Comparison of ENCODE assay signal across 9 mouse cellular contexts in the genomic region with DNA sequence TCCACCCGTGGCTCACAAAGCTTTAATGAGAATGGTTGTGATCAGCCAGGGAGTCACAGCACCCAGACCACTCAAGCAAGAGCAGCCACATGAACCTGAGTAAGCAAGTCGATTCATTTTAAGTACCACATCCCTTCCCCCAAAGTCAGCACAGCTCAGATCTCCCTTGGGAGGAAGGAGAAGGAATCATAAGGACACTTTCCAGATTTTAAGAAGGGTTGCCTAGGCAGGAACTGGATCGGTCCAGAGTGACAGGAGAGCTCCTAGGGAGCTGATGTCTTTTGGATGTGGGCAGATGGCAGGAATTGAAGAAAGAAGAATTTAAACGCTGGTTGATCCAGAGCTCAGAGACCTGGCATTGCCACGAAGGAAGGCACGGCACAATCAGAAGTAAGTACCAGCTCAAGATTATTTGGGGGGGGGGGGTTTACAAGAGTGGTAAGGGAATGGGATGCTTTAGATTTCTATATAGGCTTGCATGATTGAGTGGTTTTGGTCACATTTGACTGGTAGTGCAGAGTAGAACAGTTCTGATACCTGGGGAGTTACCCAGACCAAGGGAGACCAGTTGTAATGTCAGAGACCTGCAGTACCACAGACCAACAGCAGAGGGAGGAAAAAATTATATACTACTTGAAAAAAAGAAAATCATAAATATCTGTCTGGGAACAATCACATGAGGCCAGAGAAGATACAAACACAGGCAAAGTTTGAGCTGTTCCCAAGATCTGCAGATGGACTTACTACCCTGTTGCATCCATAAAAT.
DNase-seq lines count a peak whose midpoint lies in the region; ATAC-seq and TF ChIP-seq lines count a peak whose summit lies in the region.
"Had no signal": no experiment of that assay in that cellular context is flagged by ENCODE, and none has a peak within 500 bp of the region (broad histone marks: within the 10 kb centered on the region; RNA-seq: fewer than 3 reads in every experiment).

No protein-coding gene starts in this region.

- no peaks in the 10 kb centered on the region for H3K9me3 ChIP-seq in liver, embryonic 11.5 days (ENCODE audit: control insufficient read depth, low read length)
- H3K9me3 ChIP-seq in neural tube, embryonic 14.5 days (ENCODE audit: control insufficient read depth, low read length), result no peaks in the 10 kb centered on the region
- H3K9me3 ChIP-seq: lung, embryonic 15.5 days had no signal

- no peaks in the 10 kb centered on the region for H3K4me1 ChIP-seq in liver, adult 2 months (ENCODE audit: control insufficient read depth, insufficient read depth, low read length)
- H3K4me1 ChIP-seq in liver, embryonic 11.5 days (replicated peaks; ENCODE audit: control insufficient read depth, insufficient read depth, low read length), result 0 out of 2 replicates have a peak, but pooled peaks cover under 1% of the 10 kb centered on the region
- no peaks in the 10 kb centered on the region for H3K4me1 ChIP-seq in neural tube, embryonic 14.5 days (ENCODE audit: control insufficient read depth, insufficient read depth, low read length)

- H3K36me3 ChIP-seq in liver, adult 2 months (ENCODE audit: control insufficient read depth, insufficient read depth, low read length), result no peaks in the 10 kb centered on the region
- no peaks in the 10 kb centered on the region for H3K36me3 ChIP-seq in liver, embryonic 11.5 days (ENCODE audit: control insufficient read depth, insufficient read depth, low read length)
- no peaks in the 10 kb centered on the region for H3K36me3 ChIP-seq in neural tube, embryonic 14.5 days (ENCODE audit: control insufficient read depth, insufficient read depth, low read length)
- H3K36me3 ChIP-seq: lung, embryonic 15.5 days had no signal

- peak; percentile 18; the same call in 1 of the 2 replicates for TF ChIP-seq CTCF in liver, adult 2 months (IDR thresholded peaks at IDR 0.05; ENCODE audit: low read depth, low read length)

- no peak overlapping the region for H3K4me2 ChIP-seq in liver, embryonic 11.5 days
- H3K4me2 ChIP-seq in neural tube, embryonic 14.5 days (ENCODE audit: low read depth, low read length), result no peak overlapping the region
- H3K4me2 ChIP-seq: lung, embryonic 15.5 days had no signal

- no peak for ATAC-seq in liver, embryonic 11.5 days (replicated peaks; ENCODE audit: low FRiP score)
- peak; percentile 56; the same call in 1 of the 2 replicates for ATAC-seq in neural tube, embryonic 14.5 days (ENCODE audit: low read depth)

- no peak for TF ChIP-seq POLR2A in liver, adult 2 months (IDR thresholded peaks at IDR 0.05; ENCODE audit: extremely low read depth, insufficient read depth, low read length)

- H3K79me2 ChIP-seq in liver, adult 2 months (ENCODE audit: control insufficient read depth, insufficient read depth, low read length), result no peaks in the 10 kb centered on the region; the same call in 1 of the 2 replicates

- WGBS in liver, adult 2 months, result 82% methylated on average over 6 of the region's 6 CpGs
- WGBS in liver, embryonic 11.5 days, result 78% methylated on average over 6 of the region's 6 CpGs
- whole genome bisulfite sequencing in neural tube, embryonic 14.5 days, result 87% methylated on average over 6 of the region's 6 CpGs

- H3K27me3 ChIP-seq in liver, adult 2 months (ENCODE audit: control insufficient read depth, insufficient read depth, low read length), result no peaks in the 10 kb centered on the region
- no peaks in the 10 kb centered on the region for H3K27me3 ChIP-seq in liver, embryonic 11.5 days (replicated peaks; ENCODE audit: control insufficient read depth, insufficient read depth, low read length)
- no peaks in the 10 kb centered on the region for H3K27me3 ChIP-seq in neural tube, embryonic 14.5 days (ENCODE audit: control insufficient read depth, insufficient read depth, low read length)
- H3K27me3 ChIP-seq: lung, embryonic 15.5 days had no signal

- H3K4me3 ChIP-seq in liver, adult 2 months (ENCODE audit: insufficient read depth, low read depth, low read length), result no peak overlapping the region
- H3K4me3 ChIP-seq in liver, embryonic 11.5 days (ENCODE audit: low read depth, low read length), result no peak overlapping the region
- no peak overlapping the region for H3K4me3 ChIP-seq in neural tube, embryonic 14.5 days (ENCODE audit: low read depth, low read length)
- H3K4me3 ChIP-seq: lung, embryonic 15.5 days had no signal

- H3K27ac ChIP-seq in liver, adult 2 months (replicated peaks; ENCODE audit: insufficient read depth, low read depth, low read length), result no peak overlapping the region
- H3K27ac ChIP-seq in liver, embryonic 11.5 days (ENCODE audit: low read depth, low read length), result no peak overlapping the region
- no peak overlapping the region for H3K27ac ChIP-seq in neural tube, embryonic 14.5 days (ENCODE audit: low read depth, low read length)
- H3K27ac ChIP-seq: lung, embryonic 15.5 days had no signal

- DNase-seq in embryo, embryonic 10 days (ENCODE audit: low spot score), result peak; percentile 9
- no peak for DNase-seq in embryo, embryonic 9.5 days (ENCODE audit: extremely low spot score)
- DNase-seq in liver, adult 2 months (ENCODE audit: extremely low read depth, low read depth, low spot score), result no peak
- no peak for DNase-seq in liver, embryonic 11.5 days (ENCODE audit: low spot score)
- DNase-seq in adrenal gland, postnatal 25 days, result peak; percentile 22
- DNase-seq in induced T-regulatory cell, adult 2 months (ENCODE audit: low read depth), result peak; percentile 29
- no peak for DNase-seq in urinary bladder, adult 2 months (ENCODE audit: low spot score)

- H3K9ac ChIP-seq in liver, adult 2 months (ENCODE audit: low read depth, low read length), result no peak overlapping the region
- H3K9ac ChIP-seq in liver, embryonic 11.5 days (ENCODE audit: low read depth, low read length), result no peak overlapping the region
- no peak overlapping the region for H3K9ac ChIP-seq in neural tube, embryonic 14.5 days (replicated peaks; ENCODE audit: low read depth, low read length)
- H3K9ac ChIP-seq: lung, embryonic 15.5 days had no signal

Comparison
In these comparisons a context has a peak if more than half of its experiments do, and no peak if none do; other contexts are left out.
1. DNase-seq: peak in embryo, embryonic 10 days (single experiment), adrenal gland, postnatal 25 days (single experiment) and induced T-regulatory cell, adult 2 months (single experiment); none in embryo, embryonic 9.5 days (single experiment), liver, adult 2 months (single experiment), liver, embryonic 11.5 days (single experiment) and urinary bladder, adult 2 months (single experiment).